Mouse (Mus musculus): ENCODE data around the gene Ophn1.

Gene Ophn1

GRCm38 (mm10) chrX:98890406-98891116, at the start of gene Ophn1:
Ophn1 (minus strand) TSS chrX:98891025.
- WGBS: 3% methylated on average over 48 of the region's 48 CpGs

- 4% methylated on average over 53 of the region's 57 CpGs for WGBS
These were observed 46.9 kb upstream of the Ophn1 start for GRCm38 (mm10) chrX:98937555-98938294.

DNA sequence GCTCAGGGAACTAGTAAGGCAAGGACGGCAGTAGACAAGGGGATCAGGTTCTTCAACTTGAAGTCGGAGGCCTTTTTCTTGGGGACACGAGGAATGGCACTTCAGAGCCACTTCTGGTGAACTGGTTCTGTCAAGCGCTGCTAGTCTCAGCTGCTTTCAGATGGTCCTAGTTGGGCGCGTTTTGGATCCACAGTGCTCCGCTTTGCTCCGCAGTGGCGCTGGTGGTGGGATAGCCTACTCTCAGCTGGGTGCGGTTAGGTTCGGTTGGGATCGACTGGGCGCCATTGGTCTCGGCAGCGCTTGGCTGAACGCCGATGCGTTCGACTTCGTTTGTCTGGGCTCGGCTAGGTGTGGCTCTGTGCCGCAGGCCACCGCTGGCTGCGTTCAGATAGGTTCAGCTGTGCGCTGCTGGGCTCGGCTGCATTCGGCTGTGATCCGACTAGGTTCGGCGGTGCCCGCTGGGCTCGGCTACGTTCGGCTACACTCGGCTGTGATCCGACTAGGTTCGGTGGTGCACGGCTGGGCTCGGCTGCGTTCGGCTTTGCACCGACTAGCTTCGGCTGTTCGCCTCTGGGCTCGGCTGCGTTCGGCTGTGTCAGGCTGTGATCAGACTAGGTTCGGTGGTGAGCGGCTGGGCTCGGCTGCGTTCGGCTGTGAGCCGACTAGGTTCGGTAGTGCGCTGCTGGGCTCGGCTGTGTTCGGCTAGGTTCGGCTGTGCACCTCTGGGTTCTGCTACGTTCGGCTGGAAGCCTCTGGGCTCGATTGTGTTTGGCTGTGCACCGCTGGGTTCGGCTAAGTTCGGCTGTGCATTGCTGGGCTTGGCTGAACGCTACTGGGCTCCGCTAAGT, 46.1 kb upstream of the Ophn1 start:
- 5% methylated on average over 66 of the region's 66 CpGs for WGBS

DNA sequence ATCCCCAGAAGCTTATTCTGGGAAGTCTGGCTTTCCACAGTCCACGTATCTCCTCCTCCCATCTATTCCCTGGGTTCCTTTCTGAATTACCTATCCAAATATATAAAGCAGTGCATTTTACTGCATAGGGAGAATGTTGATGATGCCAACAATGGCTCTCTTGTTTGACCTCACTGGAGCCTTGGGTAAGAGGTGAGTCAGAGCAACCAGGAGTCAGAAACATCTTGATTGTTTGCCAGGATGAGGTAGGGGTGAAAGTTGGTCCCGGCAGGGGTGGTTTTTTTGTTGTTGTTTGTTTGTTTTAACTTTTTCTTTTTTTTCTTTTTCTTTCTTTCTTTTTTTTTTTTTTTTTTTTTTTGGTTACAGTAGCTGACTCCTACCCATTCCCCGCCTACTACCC, 45.3 kb upstream of the Ophn1 start, which contains the start of gene Yipf6:
Gene Yipf6, plus strand, starts transcription at position 216 of the 400 bp plus-strand sequence.
- WGBS: 84% methylated on average over 3 of the region's 3 CpGs

GRCm38 (mm10) chrX:98919423-98919822, 28.6 kb upstream of the Ophn1 start:
- WGBS: 3% methylated on average over 6 of the region's 6 CpGs

- 85% methylated on average over 1 of the region's 1 CpGs for WGBS
These were observed 18.1 kb upstream of the Ophn1 start for GRCm38 (mm10) chrX:98908910-98909309.

DNA sequence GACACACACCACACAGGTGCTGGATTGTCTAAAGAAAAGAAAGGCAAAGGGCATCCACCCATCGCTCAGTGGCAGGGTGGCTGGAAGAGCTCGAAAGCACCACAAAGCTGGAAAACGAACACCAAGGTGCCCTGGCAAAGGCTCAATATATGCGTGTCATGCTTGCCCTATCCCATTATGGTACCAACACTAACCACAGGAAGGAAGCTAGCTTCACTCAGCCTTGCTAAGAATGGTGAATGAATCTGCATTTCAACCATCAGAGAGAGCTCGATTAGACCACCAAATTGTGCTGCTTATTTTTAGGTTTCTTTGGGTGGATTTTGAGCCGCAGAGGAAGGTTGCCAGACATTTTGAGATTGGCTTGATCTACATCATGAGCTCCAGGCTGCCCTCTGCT, 13.4 kb upstream of the Ophn1 start:
- WGBS: 68% methylated on average over 6 of the region's 6 CpGs

DNA sequence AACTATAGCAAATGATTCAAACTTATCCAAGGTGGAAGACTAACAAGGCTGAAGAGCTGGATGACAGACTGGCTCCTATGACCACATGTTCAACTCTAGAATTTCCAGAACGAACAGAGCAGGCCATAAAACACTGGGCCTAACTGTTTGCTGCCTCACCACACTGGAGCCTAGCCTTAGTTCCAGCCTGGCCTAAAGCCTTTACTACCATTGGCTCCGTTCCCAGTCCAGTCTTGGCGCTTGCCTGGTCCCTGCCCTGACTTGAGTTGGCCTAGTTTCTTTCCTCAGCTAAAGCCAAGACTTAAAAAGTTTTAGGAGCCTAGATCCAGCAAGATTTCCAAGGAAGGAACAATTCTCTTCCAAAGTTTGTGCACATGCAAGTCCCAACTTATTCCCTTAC, 7.5 kb upstream of the Ophn1 start:
- WGBS: 59% methylated on average over 3 of the region's 3 CpGs

- 4% methylated on average over 14 of the region's 14 CpGs for WGBS
These were observed 786 bp downstream of the Ophn1 start for GRCm38 (mm10) chrX:98890072-98890405.

GRCm38 (mm10) chrX:98881983-98882382, 8.8 kb downstream of the Ophn1 start:
- WGBS: 69% methylated on average over 2 of the region's 2 CpGs

GRCm38 (mm10) chrX:98881085-98881484, 9.7 kb downstream of the Ophn1 start:
- 78% methylated on average over 2 of the region's 2 CpGs for WGBS

- 84% methylated on average over 6 of the region's 6 CpGs for WGBS
These were observed 10.5 kb downstream of the Ophn1 start for GRCm38 (mm10) chrX:98880314-98880713.

DNA sequence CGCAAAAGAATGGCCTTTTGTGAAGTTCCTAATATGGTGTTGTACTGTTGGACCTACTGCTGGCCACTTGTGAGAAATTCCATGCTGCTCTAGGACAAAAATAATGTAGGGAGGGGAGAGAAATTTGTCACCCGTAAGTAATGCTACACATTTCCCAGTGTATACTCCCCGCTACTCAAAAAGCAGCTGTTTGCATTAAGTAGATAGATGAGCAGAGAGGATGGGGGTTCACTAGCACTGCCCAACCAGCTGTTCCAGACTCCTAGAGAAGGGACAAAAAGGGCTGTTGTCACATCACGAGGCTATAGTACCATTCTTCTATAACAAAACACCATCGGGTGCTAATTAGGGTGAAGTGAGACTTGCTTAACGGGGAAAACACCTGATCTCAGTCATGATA, 15.7 kb downstream of the Ophn1 start:
- WGBS: 57% methylated on average over 6 of the region's 6 CpGs

DNA sequence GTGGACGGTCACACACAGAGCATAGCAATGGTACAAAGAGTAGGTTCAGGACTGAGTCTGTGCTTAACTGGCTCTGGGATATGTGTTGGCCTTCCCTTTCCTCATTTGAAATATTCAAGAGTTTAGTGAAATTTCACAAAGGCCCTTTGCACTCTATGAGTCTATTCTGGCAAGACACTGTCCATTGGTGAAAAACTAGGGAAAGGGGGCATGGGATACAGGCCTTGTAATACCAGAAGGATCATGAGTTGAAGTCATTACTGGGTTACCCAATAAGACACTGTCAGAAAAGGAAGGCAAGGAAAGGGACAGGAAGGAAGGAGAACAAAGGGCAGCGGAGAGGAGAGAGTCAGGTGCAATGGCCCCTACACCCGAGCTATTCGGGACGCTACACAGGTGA, 16.7 kb downstream of the Ophn1 start:
- WGBS: 70% methylated on average over 5 of the region's 5 CpGs

GRCm38 (mm10) chrX:98872064-98872463, 18.8 kb downstream of the Ophn1 start:
- WGBS: 78% methylated on average over 1 of the region's 1 CpGs

DNA sequence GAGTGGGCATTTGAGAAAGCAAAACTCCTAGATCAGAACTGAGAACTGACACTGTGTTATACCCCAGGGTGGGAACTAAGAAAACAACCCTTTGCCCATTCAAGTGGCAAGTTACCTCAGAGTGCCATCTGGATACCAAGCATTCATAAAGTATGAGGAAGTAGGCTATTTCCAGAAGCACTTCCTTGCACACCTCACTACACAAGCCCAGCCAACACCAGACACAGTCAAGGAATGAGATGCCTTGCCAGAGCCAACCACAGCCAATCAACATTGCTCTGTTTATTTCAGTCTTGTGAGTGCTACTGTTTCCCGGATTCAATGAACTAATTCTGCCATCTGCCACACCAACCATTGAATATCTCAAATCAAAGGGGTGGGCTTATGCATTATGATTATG, 20.3 kb downstream of the Ophn1 start:
- whole genome bisulfite sequencing: 45% methylated on average over 1 of the region's 1 CpGs

DNA sequence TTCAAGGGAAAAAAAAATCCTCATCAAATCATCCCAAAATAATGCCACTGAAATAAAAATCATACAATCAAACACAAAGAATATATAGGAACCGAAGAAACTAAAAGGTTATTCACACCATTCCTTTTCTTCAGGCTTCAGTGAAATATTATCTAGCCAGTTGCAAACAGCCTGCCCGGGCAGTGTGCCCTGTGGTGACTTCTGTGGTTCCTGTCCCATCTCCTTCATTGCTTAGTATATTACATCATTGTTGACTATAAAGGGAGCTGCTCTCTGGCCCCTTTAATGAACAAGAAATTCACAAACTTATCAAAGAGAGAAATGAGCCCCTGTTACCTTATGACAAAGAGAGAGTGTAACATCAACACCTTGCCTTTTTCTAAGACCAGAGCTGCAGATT, 21.1 kb downstream of the Ophn1 start:
- 85% methylated on average over 2 of the region's 2 CpGs for WGBS

DNA sequence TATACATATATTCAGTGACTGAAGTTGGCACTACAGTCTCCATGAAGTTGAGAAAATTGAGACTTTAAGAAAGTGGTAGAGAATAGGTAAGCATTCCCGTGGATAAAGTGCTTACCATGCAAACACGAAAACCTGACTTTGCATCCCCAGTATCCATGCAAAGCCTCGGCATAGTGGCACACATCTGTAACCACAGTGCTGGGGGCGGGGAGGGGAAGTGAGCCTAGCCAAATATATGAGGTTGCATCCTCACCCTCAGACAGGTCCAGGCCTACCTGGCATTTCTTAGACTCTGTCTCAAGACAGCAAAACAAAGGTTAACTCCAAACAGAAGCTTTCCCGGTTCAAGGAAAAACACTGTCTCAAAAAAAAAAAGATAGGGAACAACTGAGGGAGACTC, 21.7 kb downstream of the Ophn1 start:
- 79% methylated on average over 5 of the region's 5 CpGs for WGBS

GRCm38 (mm10) chrX:98860167-98860566, 30.7 kb downstream of the Ophn1 start:
- WGBS: 48% methylated on average over 5 of the region's 5 CpGs

DNA sequence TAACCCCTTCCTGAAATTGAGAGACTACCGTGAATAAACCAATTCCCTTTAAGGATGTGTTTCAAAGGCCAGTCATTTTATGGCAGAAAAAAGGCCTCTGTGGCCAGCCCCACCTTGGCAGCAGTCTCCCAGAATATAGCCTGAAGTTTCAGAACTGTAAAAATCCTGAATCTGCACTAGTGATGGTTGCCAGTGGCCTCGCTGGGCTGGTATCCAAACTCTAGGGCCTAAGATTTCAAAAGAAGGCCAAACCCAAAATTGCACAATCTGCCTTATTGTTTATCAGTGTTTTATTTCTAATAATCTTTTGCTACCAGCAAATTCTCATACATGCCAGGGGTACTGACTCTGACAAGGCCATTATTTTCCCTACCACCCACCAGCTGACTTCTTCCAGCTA, 34.8 kb downstream of the Ophn1 start:
- 82% methylated on average over 2 of the region's 2 CpGs for WGBS

DNA sequence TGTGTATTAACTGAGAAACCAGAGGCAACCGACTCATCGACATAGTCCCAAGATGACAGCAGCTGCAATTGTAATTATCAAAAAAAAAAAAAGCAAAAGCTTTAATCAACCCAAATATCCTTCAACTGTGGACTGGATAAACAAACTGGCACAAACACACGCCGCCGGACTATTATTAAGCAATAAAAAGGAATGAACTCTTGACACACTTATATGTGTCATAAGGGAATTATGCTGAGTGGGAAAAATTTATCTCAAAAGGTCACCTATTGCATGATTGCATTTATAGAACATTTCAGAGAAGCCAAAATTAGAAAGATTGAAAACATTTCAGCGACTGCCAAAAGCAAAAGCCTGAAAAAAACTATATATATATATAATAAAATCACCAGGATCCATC, 40.0 kb downstream of the Ophn1 start:
- WGBS: 91% methylated on average over 6 of the region's 6 CpGs

GRCm38 (mm10) chrX:98841606-98842005, 49.2 kb downstream of the Ophn1 start:
- WGBS: 60% methylated on average over 2 of the region's 2 CpGs

All from cerebral cortex, adult 2 months (tissue).